Comparison of ENCODE assay signal across 10 mouse cellular contexts in the genomic region with DNA sequence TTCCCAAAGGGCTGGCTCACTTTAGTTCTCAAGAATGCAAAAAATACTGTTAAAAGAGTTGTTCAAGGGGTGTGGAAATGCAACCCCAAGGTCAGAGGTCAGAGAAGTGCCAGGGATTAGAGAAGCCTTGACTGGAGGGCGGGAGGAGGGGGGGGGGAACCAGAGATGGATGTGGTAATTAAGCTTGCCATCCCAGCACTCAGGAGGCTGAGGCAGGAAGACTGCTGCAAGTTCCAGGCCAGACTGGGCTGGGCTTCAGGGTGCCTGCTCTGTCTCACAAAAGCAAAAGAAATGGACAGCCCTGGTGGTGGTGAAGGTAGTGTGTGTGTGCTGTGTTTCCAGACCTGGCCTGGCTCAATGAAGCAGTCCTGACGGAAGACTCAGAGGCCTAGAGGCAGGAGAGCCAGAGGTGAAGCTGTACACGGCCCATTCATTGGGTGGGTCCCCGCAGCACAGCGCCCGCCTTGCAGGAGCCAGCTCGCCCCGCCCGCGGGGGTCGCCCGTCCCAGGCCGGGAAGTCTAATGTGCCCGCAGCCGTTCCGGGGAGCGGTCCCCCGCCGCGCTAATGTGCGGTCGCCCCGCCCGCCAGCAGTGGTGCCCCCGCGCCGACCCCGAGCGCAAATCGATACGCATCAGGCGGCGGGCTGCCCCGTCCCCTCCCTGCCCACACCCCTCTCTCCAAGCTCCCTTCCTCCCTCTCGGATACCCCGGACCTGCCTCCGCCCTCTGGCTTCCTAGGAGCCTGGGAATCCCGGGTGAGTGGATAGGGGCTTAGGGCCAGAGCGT.
DNase-seq lines count a peak whose midpoint lies in the region; ATAC-seq lines count a peak whose summit lies in the region.
"Had no signal": no experiment of that assay in that cellular context is flagged by ENCODE, and none has a peak within 500 bp of the region (broad histone marks: within the 10 kb centered on the region; RNA-seq: fewer than 3 reads in every experiment).

No protein-coding gene starts in this region.

- H3K27ac ChIP-seq in lung, embryonic 15.5 days: no peak overlapping the region
- H3K27ac ChIP-seq in forebrain, embryonic 13.5 days: no peak overlapping the region
- no peak overlapping the region for H3K27ac ChIP-seq in limb, embryonic 15.5 days
- H3K27ac ChIP-seq in stomach, embryonic 15.5 days: no peak overlapping the region

- H3K27me3 ChIP-seq in lung, embryonic 15.5 days: peaks cover 3% of the 10 kb centered on the region; the same call in 1 of the 2 replicates
- H3K27me3 ChIP-seq in forebrain, embryonic 13.5 days: peaks cover 10% of the 10 kb centered on the region
- 0 out of 2 replicates have a peak, but pooled peaks cover 12% of the 10 kb centered on the region for H3K27me3 ChIP-seq in limb, embryonic 15.5 days
- peaks cover 14% of the 10 kb centered on the region; the same call in 1 of the 2 replicates for H3K27me3 ChIP-seq in stomach, embryonic 15.5 days (replicated peaks)

- WGBS in lung, embryonic 15.5 days: 5% methylated on average over 34 of the region's 39 CpGs
- 3% methylated on average over 30 of the region's 39 CpGs for WGBS in forebrain, embryonic 13.5 days
- WGBS in limb, embryonic 15.5 days: 5% methylated on average over 36 of the region's 39 CpGs
- 5% methylated on average over 34 of the region's 39 CpGs for WGBS in stomach, embryonic 15.5 days

- H3K9ac ChIP-seq in lung, embryonic 15.5 days: peak overlapping the region; percentile 28
- H3K9ac ChIP-seq in forebrain, embryonic 13.5 days: peak overlapping the region; percentile 58
- 0 out of 2 replicates have a peak overlapping the region, but pooled peaks have one; percentile 7 for H3K9ac ChIP-seq in limb, embryonic 15.5 days
- peak overlapping the region; percentile 5; the same call in 1 of the 2 replicates for H3K9ac ChIP-seq in stomach, embryonic 15.5 days

- H3K4me2 ChIP-seq in lung, embryonic 15.5 days: peak overlapping the region; percentile 81
- peak overlapping the region; percentile 66 for H3K4me2 ChIP-seq in forebrain, embryonic 13.5 days
- H3K4me2 ChIP-seq in limb, embryonic 15.5 days: peak overlapping the region; percentile 59
- peak overlapping the region; percentile 64 for H3K4me2 ChIP-seq in stomach, embryonic 15.5 days

- no peak for DNase-seq in lung, postnatal 10 days
- no peak for DNase-seq in frontal cortex, postnatal 36 days (ENCODE audit: low spot score in 2 of 2)
- DNase-seq in thymus, postnatal 14 days: no peak
- DNase-seq: cerebellum, adult 2 months; kidney, adult 11 months had no signal

- no peaks in the 10 kb centered on the region for H3K9me3 ChIP-seq in lung, embryonic 15.5 days
- H3K9me3 ChIP-seq in forebrain, embryonic 13.5 days (replicated peaks): no peaks in the 10 kb centered on the region
- no peaks in the 10 kb centered on the region for H3K9me3 ChIP-seq in limb, embryonic 15.5 days
- H3K9me3 ChIP-seq in stomach, embryonic 15.5 days: no peaks in the 10 kb centered on the region

- no peak for ATAC-seq in lung, embryonic 15.5 days (ENCODE audit: borderline replicate concordance, extremely low read depth, low FRiP score, low TSS enrichment)
- ATAC-seq in forebrain, embryonic 13.5 days: peak; percentile 45
- no peak for ATAC-seq in limb, embryonic 15.5 days (ENCODE audit: insufficient number of reproducible peaks, low FRiP score, low TSS enrichment, low read depth)
- ATAC-seq in stomach, embryonic 15.5 days (ENCODE audit: insufficient read depth, low FRiP score, low read depth): peak; percentile 47
- ATAC-seq in frontal cortex, adult (ENCODE audit: low TSS enrichment): no peak

- peaks cover 6% of the 10 kb centered on the region; the same call in 1 of the 2 replicates for H3K4me1 ChIP-seq in lung, embryonic 15.5 days
- H3K4me1 ChIP-seq in forebrain, embryonic 13.5 days: peaks cover 10% of the 10 kb centered on the region
- peaks cover 6% of the 10 kb centered on the region for H3K4me1 ChIP-seq in limb, embryonic 15.5 days
- peaks cover 7% of the 10 kb centered on the region; the same call in 1 of the 2 replicates for H3K4me1 ChIP-seq in stomach, embryonic 15.5 days

- peak overlapping the region; percentile 33 for H3K4me3 ChIP-seq in lung, embryonic 15.5 days
- peak overlapping the region; percentile 35 for H3K4me3 ChIP-seq in forebrain, embryonic 13.5 days
- peak overlapping the region; percentile 37 for H3K4me3 ChIP-seq in limb, embryonic 15.5 days
- H3K4me3 ChIP-seq in stomach, embryonic 15.5 days (replicated peaks): peak overlapping the region; percentile 26

- H3K36me3 ChIP-seq in lung, embryonic 15.5 days: no peaks in the 10 kb centered on the region
- H3K36me3 ChIP-seq in forebrain, embryonic 13.5 days (ENCODE audit: poor library complexity, severe bottlenecking): no peaks in the 10 kb centered on the region
- no peaks in the 10 kb centered on the region for H3K36me3 ChIP-seq in limb, embryonic 15.5 days
- H3K36me3 ChIP-seq in stomach, embryonic 15.5 days: no peaks in the 10 kb centered on the region

Comparison
In these comparisons a context has a peak if more than half of its experiments do, and no peak if none do; other contexts are left out.
1. ATAC-seq: peak in forebrain, embryonic 13.5 days (single experiment) and stomach, embryonic 15.5 days (single experiment); none in lung, embryonic 15.5 days (single experiment), limb, embryonic 15.5 days (single experiment) and frontal cortex, adult (single experiment).
2. H3K9ac ChIP-seq: peak in every context shown above with its lines; median percentile 58 in forebrain, embryonic 13.5 days; 28 in lung, embryonic 15.5 days; 7 in limb, embryonic 15.5 days; 5 in stomach, embryonic 15.5 days.
3. Peak in every context shown above with its lines, with median percentiles within 50 percentile points of each other: H3K4me2 ChIP-seq and H3K4me3 ChIP-seq.